In genomic region chr11:118326991-118327971, GRCm38 (mm10) we compare ENCODE assay signal across 8 mouse cellular contexts. TPM values are rescaled to one million over a fixed set of nuclear protein-coding genes. Genes with fewer than 3 reads are reported as not detected.
DNase-seq lines count a peak whose midpoint lies in the region; TF ChIP-seq lines count a peak whose summit lies in the region.

No protein-coding gene starts in this region.

- peaks cover 71% of the 10 kb centered on the region for H3K79me3 ChIP-seq in C2C12 (ENCODE audit: low read depth)

- TF ChIP-seq POLR2A in embryonic fibroblast, embryonic 13.5 days (IDR thresholded peaks at IDR 0.05; ENCODE audit: low read depth, low read length): peak; percentile 28
- no peak for TF ChIP-seq POLR2A in thymus, adult 2 months (IDR thresholded peaks at IDR 0.05; ENCODE audit: control insufficient read depth, extremely low read depth, insufficient read depth, low read length, poor library complexity)

- no peak overlapping the region for H3K4me3 ChIP-seq in C2C12 (ENCODE audit: insufficient read depth, poor library complexity, severe bottlenecking)
- no peak overlapping the region for H3K4me3 ChIP-seq in embryonic fibroblast, embryonic 13.5 days (ENCODE audit: insufficient read depth, low read length)
- H3K4me3 ChIP-seq in heart, embryonic 10.5 days: 0 out of 2 replicates have a peak overlapping the region, but pooled peaks have one; percentile 9
- no peak overlapping the region for H3K4me3 ChIP-seq in thymus, adult 2 months (ENCODE audit: control insufficient read depth, insufficient read depth, low read length)

- H3K79me2 ChIP-seq in C2C12 (ENCODE audit: control insufficient read depth, insufficient read depth): peaks cover 93% of the 10 kb centered on the region

- H3K27me3 ChIP-seq in C2C12 (ENCODE audit: control insufficient read depth, insufficient read depth, insufficient read length): no peaks in the 10 kb centered on the region
- H3K27me3 ChIP-seq in heart, embryonic 10.5 days (ENCODE audit: insufficient read depth, poor library complexity, severe bottlenecking): no peaks in the 10 kb centered on the region
- H3K27me3 ChIP-seq in thymus, adult 2 months (ENCODE audit: control insufficient read depth, insufficient read depth, low read length): no peaks in the 10 kb centered on the region

- peaks cover 34% of the 10 kb centered on the region for H3K4me1 ChIP-seq in embryonic fibroblast, embryonic 13.5 days (ENCODE audit: control insufficient read depth, insufficient read depth, low read length)
- H3K4me1 ChIP-seq in heart, embryonic 10.5 days: peaks cover 40% of the 10 kb centered on the region
- peaks cover 3% of the 10 kb centered on the region; the same call in 1 of the 2 replicates for H3K4me1 ChIP-seq in thymus, adult 2 months (replicated peaks; ENCODE audit: control insufficient read depth, insufficient read depth, low read length)

- H3ac ChIP-seq in C2C12 (ENCODE audit: control insufficient read depth, insufficient read length, low read depth): peak overlapping the region; percentile 55

- peak overlapping the region; percentile 88 for H3K27ac ChIP-seq in embryonic fibroblast, embryonic 13.5 days (ENCODE audit: insufficient read depth, low read length)
- H3K27ac ChIP-seq in heart, embryonic 10.5 days: peak overlapping the region; percentile 59
- H3K27ac ChIP-seq in thymus, adult 2 months (ENCODE audit: control insufficient read depth, insufficient read depth, low read length): no peak overlapping the region

- H3K9me3 ChIP-seq in heart, embryonic 10.5 days: no peaks in the 10 kb centered on the region

- peaks cover 47% of the 10 kb centered on the region for H3K36me3 ChIP-seq in C2C12 (ENCODE audit: control insufficient read depth, insufficient read depth)
- peaks cover 32% of the 10 kb centered on the region for H3K36me3 ChIP-seq in heart, embryonic 10.5 days
- H3K36me3 ChIP-seq in thymus, adult 2 months (ENCODE audit: control insufficient read depth, insufficient read depth, low read length): no peaks in the 10 kb centered on the region

- peak; percentile 43 to 64 for DNase-seq in adrenal gland, postnatal 36 days
- no peak for DNase-seq in heart, embryonic 10.5 days (ENCODE audit: low spot score)
- DNase-seq in kidney, postnatal 25 days: peak; percentile 39 to 51
- DNase-seq in lung, adult 18-20 months: peak; percentile 89 to 91
- peak; percentile 76 for DNase-seq in right cerebral cortex, postnatal 14 days
- no peak for DNase-seq in thymus, adult 2 months

- WGBS in heart, embryonic 10.5 days: 75% methylated on average over 24 of the region's 24 CpGs
- WGBS in thymus, adult 2 months: 93% methylated on average over 24 of the region's 24 CpGs

- TF ChIP-seq CTCF in C2C12 (IDR thresholded peaks at IDR 0.05; ENCODE audit: control insufficient read depth, insufficient read depth, insufficient read length): no peak
- no peak for TF ChIP-seq CTCF in embryonic fibroblast, embryonic 13.5 days (IDR thresholded peaks at IDR 0.05; ENCODE audit: borderline replicate concordance, insufficient read depth, low read length)
- TF ChIP-seq CTCF in thymus, adult 2 months (IDR thresholded peaks at IDR 0.05; ENCODE audit: borderline replicate concordance, control insufficient read depth, extremely low read depth, insufficient read depth, low read length, poor library complexity): no peak

TF ChIP-seq in C2C12, 6 proteins besides CTCF, POLR2A, EP300 and RAD21:
- peak; percentile 14 for TF ChIP-seq FOSL1 (IDR thresholded peaks at IDR 0.05; ENCODE audit: insufficient read depth, low read length, poor library complexity, severe bottlenecking)
- peak; percentile 84 for TF ChIP-seq USF1 (IDR thresholded peaks at IDR 0.05; ENCODE audit: low read depth)
- TF ChIP-seq CEBPB (IDR thresholded peaks at IDR 0.05; ENCODE audit: low read depth): no peak
- peak; percentile 92 for TF ChIP-seq MAX (IDR thresholded peaks at IDR 0.05)
- TF ChIP-seq MYOD1 (IDR thresholded peaks at IDR 0.05; ENCODE audit: control insufficient read depth, insufficient read length, low read depth): peak; percentile 1

RNA-seq across cellular contexts. Expression of gene Cep295nl, which starts 15.0 kb away (rescaled TPM):
- 1.4 TPM for polyA plus RNA-seq in C2C12 (2012; fragmentation: generic; extraction: Trizol)
- 1 to 10 TPM in 1 of 2 experiments, under 1 TPM in 1; 0.46 to 1.1 TPM for total RNA-seq in adrenal gland, postnatal 36 days (2021)
- 5.2 and 6.1 TPM in 2 replicates for polyA plus RNA-seq in embryonic fibroblast, embryonic 13.5 days (2011; ENCODE audit: insufficient read length, low read depth, missing spikeins)
- polyA plus RNA-seq in heart, embryonic 10.5 days (2016; fragmentation: Nextera tagmentation; extraction: Ambion mirVana): 0.20 and 0.38 TPM in 2 replicates
- 0.26 and 0.32 TPM in 2 replicates for polyA plus RNA-seq in thymus, adult 2 months (2012; rRNA removed)

RNA-seq across cellular contexts. Expression of gene Timp2, which starts 28.3 kb away (rescaled TPM):
- polyA plus RNA-seq in C2C12 (2012; fragmentation: generic; extraction: Trizol): 372 TPM
- 100 to 1,000 TPM in 1 of 2 experiments, 10 to 100 TPM in 1; 84.0 to 156 TPM for total RNA-seq in adrenal gland, postnatal 36 days (2021)
- 967 and 1,083 TPM in 2 replicates for polyA plus RNA-seq in embryonic fibroblast, embryonic 13.5 days (2011; ENCODE audit: insufficient read length, low read depth, missing spikeins)
- polyA plus RNA-seq in heart, embryonic 10.5 days (2016; fragmentation: Nextera tagmentation; extraction: Ambion mirVana): 37.4 and 39.2 TPM in 2 replicates
- polyA plus RNA-seq in thymus, adult 2 months (2012; rRNA removed): 72.6 and 78.8 TPM in 2 replicates

RNA-seq across cellular contexts. Expression of gene Usp36, which starts 37.2 kb away (rescaled TPM):
- polyA plus RNA-seq in C2C12 (2012; fragmentation: generic; extraction: Trizol): 14.8 TPM
- 10 to 100 TPM; 20.8 to 31.3 TPM for total RNA-seq in adrenal gland, postnatal 36 days (2021)
- 19.4 and 21.6 TPM in 2 replicates for polyA plus RNA-seq in embryonic fibroblast, embryonic 13.5 days (2011; ENCODE audit: insufficient read length, low read depth, missing spikeins)
- 19.5 and 22.4 TPM in 2 replicates for polyA plus RNA-seq in heart, embryonic 10.5 days (2016; fragmentation: Nextera tagmentation; extraction: Ambion mirVana)
- 28.8 and 34.6 TPM in 2 replicates for polyA plus RNA-seq in thymus, adult 2 months (2012; rRNA removed)

Comparison
In these comparisons a context has a peak if more than half of its experiments do, and no peak if none do; other contexts are left out.
1. DNase-seq: peak in adrenal gland, postnatal 36 days (2 of 2), kidney, postnatal 25 days (2 of 2), lung, adult 18-20 months (2 of 2) and right cerebral cortex, postnatal 14 days (single experiment); none in heart, embryonic 10.5 days (single experiment) and thymus, adult 2 months (single experiment).